Mouse (Mus musculus) hindbrain, embryonic 11.5 days (tissue): ENCODE data around the gene Ppp1cb. TPM values are rescaled to one million over a fixed set of nuclear protein-coding genes. Genes with fewer than 3 reads are reported as not detected.

Source experiments
- ATAC-seq: fragments of 200-750 bp; cut with Nextera tagmentation; 2 replicates; pipeline ENCODE4 v1.8.0; 2017; ENCODE audit warnings: mild to moderate bottlenecking, moderate TSS enrichment, moderate library complexity; ENCODE audit not compliant: low FRiP score
- DNase-seq: peaks from one replicate; pipeline ENCODE4 v3.0.0-alpha.2; 2015; ENCODE audit warnings: low spot score
- H3K27ac ChIP-seq: fragments of 300-500 bp; sonication (generic); 2 replicates; pipeline ENCODE4 v1.5.1; 2014; ENCODE audit warnings: mild to moderate bottlenecking, low read depth, low read length
- H3K27me3 ChIP-seq: fragments of 300-500 bp; sonication (generic); 2 replicates; pipeline ENCODE4 v1.6.1; 2014; ENCODE audit warnings: mild to moderate bottlenecking, low read length, moderate library complexity, mixed read lengths; ENCODE audit not compliant: control insufficient read depth, insufficient read depth
- H3K36me3 ChIP-seq: fragments of 300-500 bp; sonication (generic); 2 replicates; pipeline ENCODE4 v1.6.1; 2014; ENCODE audit warnings: mild to moderate bottlenecking, low read length, moderate library complexity, mixed read lengths; ENCODE audit not compliant: control insufficient read depth, insufficient read depth
- H3K4me1 ChIP-seq: fragments of 300-500 bp; sonication (generic); replicated peaks from 2 replicates; pipeline ENCODE4 v1.6.1; 2014; ENCODE audit warnings: low read length, mixed read lengths; ENCODE audit not compliant: control insufficient read depth, insufficient read depth
- H3K4me2 ChIP-seq: fragments of 300-500 bp; sonication (generic); replicated peaks from 2 replicates; pipeline ENCODE4 v1.6.1; 2014; ENCODE audit warnings: mild to moderate bottlenecking, low read depth, low read length
- H3K4me3 ChIP-seq: fragments of 300-500 bp; sonication (generic); 2 replicates; pipeline ENCODE4 v1.5.1; 2014; ENCODE audit warnings: low read depth, low read length
- H3K9ac ChIP-seq: fragments of 300-500 bp; sonication (generic); 2 replicates; pipeline ENCODE4 v1.6.1; 2014; ENCODE audit warnings: low read depth, low read length
- H3K9me3 ChIP-seq: fragments of 300-500 bp; sonication (generic); 2 replicates; pipeline ENCODE4 v1.6.1; 2016; ENCODE audit warnings: low read length; ENCODE audit not compliant: control insufficient read depth
- WGBS: fragments of 180-500 bp; shearing (Covaris S2); extraction: QIAGEN DNeasy Blood & Tissue Kit; methylation state at CpG from one replicate; pipeline ENCODE4 v1.1.7; 2014; 5-methylcytosine and 5-hydroxymethylcytosine counted together
- polyA plus RNA-seq: library from polyadenylated mRNA; unstranded; fragments of >200 nt; fragmentation: Nextera tagmentation; extraction: Ambion mirVana; gene quantifications from 2 replicates; pipeline ENCODE4 v1.2.1, GENCODE M21; 2014

Ppp1cb gene
- polyA plus RNA-seq = 219 and 228 TPM in 2 replicates

DNA sequence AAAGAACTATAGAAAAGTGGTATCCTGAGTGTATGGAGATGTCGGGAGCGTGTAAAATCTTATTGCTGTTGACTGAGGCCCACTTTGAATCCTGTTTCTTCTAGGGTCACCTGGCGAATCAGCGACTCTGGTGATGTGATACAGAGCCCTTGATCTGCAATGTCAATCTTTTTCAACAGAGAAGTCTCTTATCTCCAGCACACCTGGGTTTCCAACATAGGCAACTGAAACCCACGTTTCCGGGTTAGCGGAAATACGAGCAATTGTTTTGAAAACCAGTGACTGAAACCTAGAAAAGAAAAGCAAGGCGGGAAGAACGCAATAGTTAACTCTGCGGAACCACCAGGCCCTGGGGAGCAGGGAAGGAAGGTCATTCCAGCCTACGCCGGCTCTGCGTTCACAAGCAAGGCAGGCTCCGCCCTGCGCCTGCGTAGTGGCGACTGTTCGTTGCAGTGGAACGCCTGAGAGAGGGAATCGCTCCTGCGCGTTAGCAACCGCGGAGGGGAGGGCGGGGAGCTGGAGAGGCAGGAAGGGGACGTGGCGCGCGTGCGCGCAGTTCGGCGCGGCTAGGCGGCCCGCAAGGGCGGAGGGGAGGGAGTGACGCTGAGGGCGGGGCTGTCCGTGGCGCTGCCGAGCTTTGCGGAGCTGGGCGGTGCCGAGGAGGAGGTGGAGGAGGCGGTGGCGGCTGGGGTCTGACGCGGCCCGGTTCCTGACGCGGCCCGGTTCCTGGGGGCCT is at the start of gene Ppp1cb:
Ppp1cb (plus strand) TSS at position 436 of the 736 bp plus-strand sequence.
- Histone ChIP-seq H3K4me2 (peak within 1 kb of the TSS; percentile 44), H3K27ac (peak within 1 kb of the TSS; percentile 100), H3K9ac (peak within 1 kb of the TSS; percentile 98), H3K27me3 (no peaks in the 10 kb centered on the region), H3K4me3 (peak within 1 kb of the TSS; percentile 92), H3K4me1 (no peaks in the 10 kb centered on the region), H3K36me3 (no peaks in the 10 kb centered on the region), H3K9me3 (no peaks in the 10 kb centered on the region)
- DNase-seq (peak; percentile 99), ATAC-seq (peak; percentile 98)
- 1% methylated on average over 40 of the region's 54 CpGs for WGBS

DNA sequence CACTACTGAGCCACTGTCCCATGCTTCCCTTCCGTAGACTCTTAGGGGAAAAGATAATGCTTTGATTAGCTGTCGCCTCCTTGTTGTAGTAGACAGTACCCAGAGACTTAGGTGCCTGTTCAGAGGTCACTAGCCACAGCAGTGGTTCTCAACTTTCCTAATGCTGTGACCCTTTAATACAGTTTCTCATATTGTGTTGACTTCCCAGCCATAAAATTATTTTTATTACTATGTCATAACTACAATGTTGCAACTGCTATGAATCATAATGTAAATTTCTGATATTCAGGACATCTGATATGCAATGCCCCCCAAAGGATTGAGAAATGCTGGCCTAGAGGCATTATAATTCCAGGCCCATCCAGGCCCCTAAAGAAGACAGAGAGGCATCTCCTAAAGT is 48.9 kb upstream of the Ppp1cb start:
- H3K36me3 ChIP-seq = no peaks in the 10 kb centered on the region
- ATAC-seq (no peak), DNase-seq (no peak)
- no peak overlapping the region for H3K4me2 ChIP-seq
- H3K9me3 ChIP-seq = no peaks in the 10 kb centered on the region
- H3K4me1 ChIP-seq = no peaks in the 10 kb centered on the region
- H3K27ac ChIP-seq = no peak overlapping the region
- 87% methylated on average over 2 of the region's 2 CpGs for WGBS
- H3K4me3 ChIP-seq = no peak overlapping the region
- H3K9ac ChIP-seq = no peak overlapping the region
- no peaks in the 10 kb centered on the region for H3K27me3 ChIP-seq

DNA sequence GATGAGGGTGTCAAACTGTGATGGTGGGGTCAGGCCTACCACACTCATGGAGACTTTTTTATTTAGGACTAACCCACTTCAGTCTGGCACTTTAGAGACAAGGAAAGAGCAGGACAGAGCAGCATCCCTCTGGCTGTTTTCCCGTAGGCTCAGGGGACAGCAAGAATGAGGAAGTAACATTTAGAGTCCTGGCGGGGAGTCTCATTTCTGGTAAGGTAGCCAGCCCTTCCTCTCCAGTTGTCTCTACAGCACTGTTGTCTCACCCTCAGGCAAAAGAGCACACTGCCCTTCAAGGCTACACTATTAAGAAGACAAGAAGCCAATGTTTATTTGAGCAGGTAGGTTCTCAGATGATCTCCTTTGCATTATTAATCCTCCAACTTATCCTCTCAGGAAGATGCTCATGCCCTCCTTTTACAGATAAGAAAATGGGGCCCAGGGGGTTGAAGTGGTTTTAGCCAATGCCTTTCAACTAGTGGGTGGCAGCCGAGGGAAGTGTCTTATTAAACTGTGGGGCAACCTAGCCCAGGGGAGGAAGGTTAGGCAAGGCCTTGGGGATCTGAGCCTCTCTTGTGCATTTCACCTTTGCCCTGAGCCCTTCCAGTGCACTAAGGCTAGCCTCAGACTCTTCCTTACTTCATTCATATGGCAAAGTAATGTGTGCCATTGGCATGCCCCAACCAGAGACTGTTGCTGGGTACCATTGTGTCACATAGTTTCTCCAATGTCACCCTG is 47.5 kb upstream of the Ppp1cb start:
- Histone ChIP-seq H3K4me1 (no peaks in the 10 kb centered on the region), H3K27ac (no peak overlapping the region), H3K9ac (no peak overlapping the region), H3K4me2 (no peak overlapping the region), H3K36me3 (no peaks in the 10 kb centered on the region), H3K27me3 (no peaks in the 10 kb centered on the region), H3K9me3 (no peaks in the 10 kb centered on the region), H3K4me3 (no peak overlapping the region)
- DNase-seq (no peak), ATAC-seq (no peak)
- whole genome bisulfite sequencing = 80% methylated on average over 3 of the region's 3 CpGs

DNA sequence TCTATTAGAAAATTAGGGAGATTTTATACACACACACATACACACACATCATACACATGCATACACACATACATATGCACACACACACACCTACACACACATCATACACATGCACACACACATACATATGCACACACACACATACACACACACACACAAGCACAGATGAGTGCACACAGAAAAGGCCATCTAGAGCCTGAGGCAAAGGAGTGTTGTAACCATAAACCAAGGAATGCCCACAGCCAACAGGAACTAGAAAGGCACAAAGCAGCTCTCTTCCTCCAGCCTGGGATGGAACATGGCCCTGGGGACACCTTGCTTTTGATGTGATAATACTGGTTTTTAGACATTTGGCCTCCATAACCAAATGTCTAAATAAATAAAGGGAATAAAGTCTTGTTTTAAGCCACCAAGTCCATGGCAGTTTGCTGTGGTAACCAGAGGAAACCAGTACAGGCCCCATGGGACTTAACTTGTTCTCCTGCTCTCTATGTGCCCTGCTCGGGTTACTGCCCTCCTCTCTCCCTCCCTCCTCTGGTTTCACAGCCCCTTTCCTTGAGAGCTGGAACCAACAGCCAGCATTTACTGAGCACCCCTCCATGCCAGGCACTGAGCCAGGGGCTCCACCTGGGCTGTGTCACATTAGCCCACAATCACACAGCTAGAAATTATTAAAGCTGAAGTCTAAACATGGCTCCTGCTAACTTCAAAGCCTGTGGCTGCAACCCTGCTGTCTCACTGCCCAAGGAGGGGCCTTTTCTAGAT is 46.3 kb upstream of the Ppp1cb start:
- Histone ChIP-seq H3K36me3 (no peaks in the 10 kb centered on the region), H3K9me3 (no peaks in the 10 kb centered on the region), H3K27me3 (no peaks in the 10 kb centered on the region), H3K27ac (no peak overlapping the region), H3K4me1 (no peaks in the 10 kb centered on the region), H3K9ac (no peak overlapping the region), H3K4me3 (no peak overlapping the region), H3K4me2 (no peak overlapping the region)
- WGBS = 38% methylated on average over 1 of the region's 1 CpGs
- DNase-seq = peak; percentile 32
- ATAC-seq = no peak

DNA sequence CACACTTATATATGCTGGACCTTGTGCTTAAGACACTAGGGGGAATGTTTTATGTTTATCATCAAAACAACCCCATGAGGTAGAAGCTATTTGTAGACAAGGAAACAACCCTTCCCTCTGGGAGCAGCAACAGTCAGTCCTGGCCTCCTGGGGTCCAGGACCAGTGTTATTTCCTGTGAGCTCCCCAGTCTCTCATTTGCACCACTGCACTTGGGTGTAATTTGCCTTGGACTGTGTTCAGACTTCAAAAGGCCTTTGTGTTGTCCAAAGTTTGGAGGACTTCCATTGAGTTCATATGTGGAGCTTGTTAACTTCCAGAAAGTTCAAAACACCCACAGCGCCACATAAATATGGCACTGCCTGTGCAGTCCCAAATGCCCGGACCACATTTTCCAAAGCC is 45.6 kb upstream of the Ppp1cb start:
- WGBS = 62% methylated on average over 2 of the region's 2 CpGs
- Histone ChIP-seq H3K36me3 (no peaks in the 10 kb centered on the region), H3K4me3 (no peak overlapping the region), H3K4me2 (no peak overlapping the region), H3K9ac (no peak overlapping the region), H3K9me3 (no peaks in the 10 kb centered on the region), H3K27ac (no peak overlapping the region), H3K27me3 (no peaks in the 10 kb centered on the region), H3K4me1 (no peaks in the 10 kb centered on the region)
- DNase-seq = no peak
- no peak for ATAC-seq

DNA sequence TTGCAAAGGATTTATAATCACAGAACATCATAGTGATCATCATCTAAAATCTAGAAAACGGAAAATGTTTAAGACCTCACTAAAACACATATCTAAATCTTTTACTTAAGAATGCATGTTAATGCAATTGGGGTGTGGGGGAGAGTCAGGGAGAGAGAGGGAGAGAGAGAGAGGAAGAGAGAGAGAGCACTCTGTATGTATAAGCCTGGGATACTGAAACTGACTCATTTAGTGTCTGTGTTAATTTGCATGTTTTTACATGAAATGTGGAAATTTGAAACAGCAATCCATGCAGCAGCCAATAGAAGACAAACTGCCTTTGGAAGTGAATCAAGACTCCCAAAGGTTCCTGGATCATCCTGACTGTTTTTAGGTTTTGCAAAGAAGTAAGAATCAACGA is 45.1 kb upstream of the Ppp1cb start:
- no peaks in the 10 kb centered on the region for H3K36me3 ChIP-seq

DNA sequence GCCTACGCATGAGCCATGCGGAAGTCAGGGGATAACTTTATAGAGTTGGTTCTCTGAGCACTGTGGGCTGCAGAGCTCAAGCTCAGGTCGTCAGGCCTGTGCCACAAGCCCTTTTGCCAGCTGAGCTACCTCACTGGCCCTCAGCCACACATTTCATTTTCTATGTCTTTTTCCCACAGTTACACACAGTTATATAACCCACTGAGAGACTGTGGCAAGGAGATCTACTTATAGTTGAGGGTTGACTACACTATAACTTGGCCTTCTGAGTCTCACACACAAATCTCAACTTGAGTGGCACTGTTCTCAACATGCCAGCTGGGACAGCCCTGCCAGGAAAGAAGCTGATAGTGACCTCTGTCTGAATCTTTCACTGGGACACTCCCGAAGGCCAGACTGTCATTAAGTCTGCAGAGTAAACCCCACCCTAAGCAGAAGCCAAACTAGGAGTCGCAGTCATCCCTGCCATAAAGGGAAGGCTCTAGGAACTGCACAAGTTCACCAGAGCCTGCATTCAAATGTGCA is 44.1 kb upstream of the Ppp1cb start:
- H3K4me3 ChIP-seq = no peak overlapping the region
- H3K4me2 ChIP-seq = no peak overlapping the region
- no peaks in the 10 kb centered on the region for H3K27me3 ChIP-seq
- H3K4me1 ChIP-seq = no peaks in the 10 kb centered on the region
- WGBS = 87% methylated on average over 5 of the region's 5 CpGs
- DNase-seq (no peak), ATAC-seq (no peak)
- H3K27ac ChIP-seq = no peak overlapping the region
- H3K9me3 ChIP-seq = no peaks in the 10 kb centered on the region
- no peak overlapping the region for H3K9ac ChIP-seq
- H3K36me3 ChIP-seq = no peaks in the 10 kb centered on the region

More for the DNA sequence above, 45.1 kb upstream of the Ppp1cb start:
- no peaks in the 10 kb centered on the region for H3K9me3 ChIP-seq
- no peak overlapping the region for H3K4me2 ChIP-seq
- DNase-seq (no peak), ATAC-seq (no peak)
- H3K27ac ChIP-seq = no peak overlapping the region
- WGBS = 63% methylated on average over 2 of the region's 2 CpGs
- no peak overlapping the region for H3K9ac ChIP-seq
- H3K4me3 ChIP-seq = no peak overlapping the region
- H3K4me1 ChIP-seq = no peaks in the 10 kb centered on the region
- H3K27me3 ChIP-seq = no peaks in the 10 kb centered on the region

DNA sequence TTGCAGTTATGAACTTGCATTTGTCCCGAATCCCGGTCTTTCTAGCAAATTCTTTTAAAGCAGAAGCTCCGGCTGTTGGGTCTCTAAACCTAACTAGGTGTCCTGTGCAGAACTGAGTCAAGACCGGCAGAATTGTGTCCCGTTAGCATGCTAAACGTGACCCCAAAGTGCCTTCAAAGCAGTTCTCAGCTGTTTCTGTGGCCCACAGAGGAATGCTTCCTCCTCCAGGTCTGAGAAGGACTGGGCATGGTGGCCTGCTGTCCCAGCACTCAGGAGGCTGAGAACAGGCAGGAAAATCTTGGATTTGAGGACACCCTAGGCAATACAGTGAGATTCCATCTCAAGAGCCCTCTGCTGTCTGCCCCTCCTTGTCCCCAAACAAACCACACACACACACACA is 43.1 kb upstream of the Ppp1cb start:
- DNase-seq = no peak
- WGBS = 84% methylated on average over 6 of the region's 6 CpGs
- H3K36me3 ChIP-seq = no peaks in the 10 kb centered on the region

More for the DNA sequence above, 43.1 kb upstream of the Ppp1cb start:
- ATAC-seq = no peak
- no peaks in the 10 kb centered on the region for H3K27me3 ChIP-seq
- H3K4me3 ChIP-seq = no peak overlapping the region
- no peak overlapping the region for H3K27ac ChIP-seq
- no peaks in the 10 kb centered on the region for H3K4me1 ChIP-seq
- H3K4me2 ChIP-seq = no peak overlapping the region
- H3K9ac ChIP-seq = no peak overlapping the region
- no peaks in the 10 kb centered on the region for H3K9me3 ChIP-seq
